Mouse (Mus musculus): ENCODE results near the gene Fchsd2. TPM values are rescaled to one million over a fixed set of nuclear protein-coding genes. Genes with fewer than 3 reads are reported as not detected.

Fchsd2 gene
- polyA plus RNA-seq, 1 experiment from 2014 or later = 22.5 TPM

DNA sequence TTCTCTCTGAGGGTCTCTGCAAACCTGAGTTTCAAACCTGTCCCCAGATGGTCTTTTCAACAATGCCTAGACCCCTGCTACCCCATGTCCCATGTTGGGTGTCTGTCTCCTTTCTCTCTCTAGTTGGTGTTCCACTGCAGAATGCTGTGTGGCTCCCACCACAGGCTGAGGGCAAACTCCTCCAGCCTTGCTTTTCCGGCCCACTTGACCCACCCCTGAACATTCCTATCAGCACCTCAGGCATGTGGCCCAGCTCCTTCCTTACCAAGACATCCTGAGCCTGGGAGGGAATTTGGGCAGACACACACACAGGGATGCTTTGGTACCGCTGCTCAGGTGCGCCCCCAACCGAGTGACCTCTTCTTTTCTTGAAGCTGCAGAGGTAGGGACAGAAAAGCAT is 200.9 kb downstream of the Fchsd2 start:
- no peak overlapping the region for H3K4me3 ChIP-seq
- peaks cover 10% of the 10 kb centered on the region; the same call in 1 of the 2 replicates for H3K27me3 ChIP-seq
- peaks cover 9% of the 10 kb centered on the region; the same call in 1 of the 2 replicates for H3K36me3 ChIP-seq
- H3K4me2 ChIP-seq = no peak overlapping the region
- peaks cover 14% of the 10 kb centered on the region for H3K4me1 ChIP-seq
- H3K9ac ChIP-seq = no peak overlapping the region
- 42% methylated on average over 4 of the region's 4 CpGs for WGBS
- ATAC-seq (ENCODE audit: borderline replicate concordance, extremely low read depth, low FRiP score, low TSS enrichment) = no peak
- H3K9me3 ChIP-seq = no peaks in the 10 kb centered on the region
- no peak overlapping the region for H3K27ac ChIP-seq

DNA sequence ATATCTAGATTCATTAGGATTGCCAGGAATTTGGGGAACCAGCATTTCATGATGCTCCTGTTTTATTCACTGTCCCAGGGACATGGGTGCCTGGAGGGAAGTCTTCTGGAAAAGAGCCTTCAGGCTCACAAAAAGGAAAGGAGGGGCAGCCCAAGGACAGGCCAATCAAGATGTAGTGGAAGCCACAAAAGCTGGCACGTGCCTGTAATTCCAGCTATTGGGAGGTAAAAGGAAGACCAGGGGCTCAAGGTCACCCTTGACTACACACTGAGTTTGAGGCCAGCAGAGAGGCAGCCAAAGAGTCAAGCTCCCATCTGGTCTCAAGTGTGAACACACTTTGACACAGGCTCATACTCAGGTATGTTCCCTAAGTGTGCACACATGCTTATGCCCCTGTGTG is 202.8 kb downstream of the Fchsd2 start:
- no peak overlapping the region for H3K4me2 ChIP-seq
- H3K9me3 ChIP-seq = no peaks in the 10 kb centered on the region
- peaks cover 17% of the 10 kb centered on the region; the same call in 1 of the 2 replicates for H3K27me3 ChIP-seq
- peaks cover 2% of the 10 kb centered on the region; the same call in 1 of the 2 replicates for H3K36me3 ChIP-seq
- peaks cover 19% of the 10 kb centered on the region for H3K4me1 ChIP-seq
- 76% methylated on average over 1 of the region's 1 CpGs for WGBS
- H3K27ac ChIP-seq = no peak overlapping the region
- no peak overlapping the region for H3K9ac ChIP-seq
- ATAC-seq (ENCODE audit: borderline replicate concordance, extremely low read depth, low FRiP score, low TSS enrichment) = no peak
- H3K4me3 ChIP-seq = no peak overlapping the region

DNA sequence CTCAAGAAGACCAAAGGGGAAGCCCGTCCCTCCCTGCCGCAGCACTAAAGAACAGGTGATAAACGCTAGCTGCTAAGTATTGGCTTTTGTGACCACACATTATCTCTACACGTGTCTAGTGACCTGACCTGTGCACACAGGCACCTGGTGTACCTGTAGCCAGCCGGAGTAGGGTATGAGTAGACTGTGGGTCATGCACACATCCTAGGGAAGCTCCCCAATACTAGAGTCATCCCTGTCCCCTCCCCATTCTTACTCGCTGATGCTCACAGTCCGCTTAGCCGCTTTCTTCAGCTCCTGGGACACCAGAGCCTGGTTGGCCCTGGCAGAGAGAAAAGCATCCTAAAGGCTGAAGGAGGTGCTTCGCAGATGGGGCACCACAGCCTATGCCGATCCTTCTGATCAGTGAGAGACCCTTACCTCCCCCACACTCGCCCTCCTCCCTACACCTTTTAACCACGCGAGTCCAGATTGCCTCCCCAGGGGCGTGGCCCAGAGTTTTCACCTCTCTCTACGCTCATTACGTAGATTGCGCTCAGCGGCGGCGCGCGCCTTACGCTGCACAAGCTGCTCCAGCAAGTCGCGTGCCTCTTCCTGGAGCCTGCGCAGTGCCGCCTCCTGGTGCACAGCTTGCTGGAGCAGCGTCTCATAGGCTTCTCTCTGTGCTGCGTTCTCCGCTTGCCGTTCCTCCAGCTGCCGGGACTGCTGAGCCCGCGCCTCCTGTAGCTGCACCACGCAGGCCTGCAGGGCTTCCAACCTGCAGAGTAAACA is 203.8 kb downstream of the Fchsd2 start:
- Histone ChIP-seq H3K4me3 (peak overlapping the region; percentile 22), H3K4me1 (peaks cover 26% of the 10 kb centered on the region), H3K9ac (peak overlapping the region; percentile 33), H3K4me2 (peak overlapping the region; percentile 61), H3K36me3 (no peaks in the 10 kb centered on the region), H3K9me3 (no peaks in the 10 kb centered on the region), H3K27ac (no peak overlapping the region), H3K27me3 (peaks cover 18% of the 10 kb centered on the region; the same call in 1 of the 2 replicates)
- 10% methylated on average over 35 of the region's 35 CpGs for WGBS
- peak; percentile 69 for ATAC-seq (ENCODE audit: borderline replicate concordance, extremely low read depth, low FRiP score, low TSS enrichment)

DNA sequence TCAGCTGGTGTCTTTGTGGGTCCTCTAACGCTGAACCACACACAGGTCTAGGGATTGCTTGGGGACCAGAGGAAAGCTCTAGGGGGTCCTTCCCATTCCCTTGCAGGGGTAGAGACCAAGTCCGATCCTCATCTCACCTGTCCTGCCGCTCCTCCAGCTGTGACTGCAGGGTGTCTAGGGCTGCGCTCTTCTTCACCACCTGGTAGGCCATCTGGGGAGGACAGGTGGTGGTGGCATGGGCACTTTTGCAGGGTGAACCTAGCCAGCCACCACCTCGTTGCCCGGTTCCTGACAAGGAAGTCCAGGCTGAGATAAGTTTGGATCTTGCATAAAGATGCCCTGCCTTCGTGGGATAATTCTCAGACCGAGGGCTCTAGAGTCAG is 204.4 kb downstream of the Fchsd2 start:
- H3K4me3 ChIP-seq = peak overlapping the region; percentile 22
- H3K27ac ChIP-seq = no peak overlapping the region
- 21% methylated on average over 8 of the region's 8 CpGs for WGBS
- no peaks in the 10 kb centered on the region for H3K9me3 ChIP-seq
- no peaks in the 10 kb centered on the region for H3K36me3 ChIP-seq
- H3K4me2 ChIP-seq = peak overlapping the region; percentile 61
- no peak for ATAC-seq (ENCODE audit: borderline replicate concordance, extremely low read depth, low FRiP score, low TSS enrichment)
- H3K4me1 ChIP-seq = peaks cover 26% of the 10 kb centered on the region
- H3K9ac ChIP-seq = peak overlapping the region; percentile 33
- H3K27me3 ChIP-seq = peaks cover 18% of the 10 kb centered on the region; the same call in 1 of the 2 replicates

DNA sequence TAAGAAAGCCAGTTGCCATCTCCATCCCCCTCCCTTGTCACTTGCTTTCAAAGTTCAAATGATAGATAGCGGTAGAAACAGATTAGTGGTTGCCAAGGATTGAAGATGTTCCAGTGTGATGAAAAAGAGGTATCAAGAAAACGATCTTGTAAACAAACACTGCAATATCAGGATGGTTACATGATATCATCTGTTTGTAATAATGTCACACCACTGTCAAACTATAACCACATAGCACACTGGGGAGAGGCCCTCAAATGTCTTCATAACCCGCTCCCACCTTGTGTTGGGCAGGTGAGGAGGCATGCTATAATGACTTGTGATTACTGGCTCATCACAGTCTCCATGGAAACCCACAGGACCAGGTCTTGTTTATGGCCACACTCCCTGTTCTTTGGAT is 205.7 kb downstream of the Fchsd2 start:
- H3K36me3 ChIP-seq = no peaks in the 10 kb centered on the region
- H3K9me3 ChIP-seq = no peaks in the 10 kb centered on the region
- no peak for ATAC-seq (ENCODE audit: borderline replicate concordance, extremely low read depth, low FRiP score, low TSS enrichment)
- peaks cover 18% of the 10 kb centered on the region; the same call in 1 of the 2 replicates for H3K27me3 ChIP-seq
- no peak overlapping the region for H3K4me2 ChIP-seq
- peaks cover 33% of the 10 kb centered on the region for H3K4me1 ChIP-seq
- WGBS = 70% methylated on average over 3 of the region's 3 CpGs
- no peak overlapping the region for H3K4me3 ChIP-seq
- no peak overlapping the region for H3K9ac ChIP-seq
- no peak overlapping the region for H3K27ac ChIP-seq

DNA sequence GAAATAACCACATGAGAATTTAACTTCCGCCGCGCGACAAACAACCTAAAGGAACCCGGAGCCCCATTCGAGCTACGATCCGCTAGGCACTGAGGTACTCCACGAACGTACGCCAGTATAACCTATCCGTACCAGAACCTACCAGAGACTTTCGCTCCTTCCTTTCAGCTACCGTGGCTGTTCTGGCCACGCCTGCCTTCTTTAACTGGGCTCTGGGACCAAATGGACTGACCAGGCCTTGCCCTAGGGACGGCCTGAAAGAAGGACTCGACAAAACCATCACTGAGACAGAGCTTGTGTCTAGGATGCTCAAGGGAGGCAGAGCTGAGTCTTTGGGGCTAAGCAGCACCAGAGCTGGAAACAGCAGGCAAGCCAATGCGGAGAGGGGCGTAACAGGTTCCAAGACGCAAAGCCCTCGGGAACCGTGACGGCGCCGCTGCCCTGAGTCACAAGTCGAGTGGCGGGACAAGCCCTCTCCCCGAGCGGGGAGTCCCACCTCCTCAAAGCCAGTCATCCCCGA is 208.8 kb downstream of the Fchsd2 start:
- H3K4me2 ChIP-seq = peak overlapping the region; percentile 90
- H3K27ac ChIP-seq = peak overlapping the region; percentile 62

DNA sequence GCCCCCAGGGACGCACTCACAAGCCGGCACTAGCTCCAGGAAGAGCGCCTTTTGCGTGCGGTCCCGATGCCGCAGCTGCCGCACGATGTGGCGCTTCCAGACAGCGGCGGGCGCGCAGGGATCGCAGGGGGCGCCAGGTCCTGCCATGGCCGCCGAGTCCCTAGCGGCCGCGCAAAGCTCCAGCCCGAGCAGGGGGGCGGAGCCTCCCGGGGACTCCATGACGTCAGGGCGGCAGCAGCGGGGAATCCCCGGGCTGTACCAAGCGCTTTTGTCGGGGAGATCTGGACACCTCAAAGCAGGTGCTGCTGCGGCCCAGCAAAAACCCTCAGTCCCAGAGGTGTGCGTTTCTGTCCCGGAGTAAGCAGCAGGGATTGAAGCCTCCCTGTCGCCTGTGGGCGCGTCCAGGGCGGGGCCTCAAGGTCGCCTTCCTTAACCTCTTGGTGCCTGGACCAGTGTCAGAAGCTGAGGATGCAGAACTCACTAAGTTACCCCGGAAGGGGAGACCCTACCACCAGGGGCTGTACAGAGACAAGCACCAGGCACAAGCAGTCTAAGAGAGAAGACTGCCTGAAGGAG is 209.3 kb downstream of the Fchsd2 start, which contains the start of gene Atg16l2:
Gene Atg16l2, minus strand, starts transcription at position 371 of the 576 bp plus-strand sequence.
- WGBS = under 1% methylated on average over 39 of the region's 39 CpGs
- Histone ChIP-seq H3K4me2 (peak within 1 kb of the TSS; percentile 90), H3K4me3 (peak within 1 kb of the TSS; percentile 64), H3K4me1 (peaks cover 22% of the 10 kb centered on the region), H3K9me3 (no peaks in the 10 kb centered on the region), H3K27me3 (peaks cover 16% of the 10 kb centered on the region; the same call in 1 of the 2 replicates), H3K27ac (peak within 1 kb of the TSS; percentile 62), H3K36me3 (no peaks in the 10 kb centered on the region), H3K9ac (peak within 1 kb of the TSS; percentile 53)
- peak; percentile 94 for ATAC-seq (ENCODE audit: borderline replicate concordance, extremely low read depth, low FRiP score, low TSS enrichment)

More for the DNA sequence above, 208.8 kb downstream of the Fchsd2 start:
- H3K36me3 ChIP-seq = no peaks in the 10 kb centered on the region
- no peaks in the 10 kb centered on the region for H3K9me3 ChIP-seq
- H3K27me3 ChIP-seq = peaks cover 18% of the 10 kb centered on the region; the same call in 1 of the 2 replicates
- WGBS = under 1% methylated on average over 30 of the region's 30 CpGs
- ATAC-seq (ENCODE audit: borderline replicate concordance, extremely low read depth, low FRiP score, low TSS enrichment) = no peak; the same call in 1 of the 2 replicates
- H3K4me1 ChIP-seq = peaks cover 28% of the 10 kb centered on the region
- H3K9ac ChIP-seq = peak overlapping the region; percentile 53
- H3K4me3 ChIP-seq = peak overlapping the region; percentile 64

DNA sequence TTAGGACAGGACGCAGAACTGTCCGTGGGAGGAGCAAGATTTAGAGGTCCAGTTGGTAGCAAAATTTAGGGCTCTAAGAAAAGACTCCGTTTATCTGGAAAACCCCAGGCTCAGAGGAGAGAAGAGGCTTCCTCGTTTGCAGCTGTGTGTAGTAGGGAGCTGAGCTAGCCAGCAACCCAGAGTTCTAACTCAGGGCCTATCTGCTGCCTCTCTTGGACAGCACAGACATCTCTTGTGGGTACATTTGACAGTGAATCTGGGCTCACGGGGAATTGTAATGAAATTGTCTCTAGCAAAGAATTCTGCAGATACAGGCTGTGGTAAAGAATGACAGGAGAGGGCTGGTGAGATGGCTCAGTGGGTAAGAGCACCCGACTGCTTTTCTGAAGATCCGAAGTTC is 210.0 kb downstream of the Fchsd2 start:
- peaks cover 19% of the 10 kb centered on the region for H3K4me1 ChIP-seq
- peak overlapping the region; percentile 62; the same call in 1 of the 2 replicates for H3K27ac ChIP-seq
- peak overlapping the region; percentile 64 for H3K4me3 ChIP-seq
- H3K9me3 ChIP-seq = no peaks in the 10 kb centered on the region
- ATAC-seq (ENCODE audit: borderline replicate concordance, extremely low read depth, low FRiP score, low TSS enrichment) = no peak
- no peak overlapping the region for H3K9ac ChIP-seq
- peak overlapping the region; percentile 90 for H3K4me2 ChIP-seq
- no peaks in the 10 kb centered on the region for H3K36me3 ChIP-seq
- 30% methylated on average over 7 of the region's 7 CpGs for WGBS
- H3K27me3 ChIP-seq = peaks cover 12% of the 10 kb centered on the region; the same call in 1 of the 2 replicates

DNA sequence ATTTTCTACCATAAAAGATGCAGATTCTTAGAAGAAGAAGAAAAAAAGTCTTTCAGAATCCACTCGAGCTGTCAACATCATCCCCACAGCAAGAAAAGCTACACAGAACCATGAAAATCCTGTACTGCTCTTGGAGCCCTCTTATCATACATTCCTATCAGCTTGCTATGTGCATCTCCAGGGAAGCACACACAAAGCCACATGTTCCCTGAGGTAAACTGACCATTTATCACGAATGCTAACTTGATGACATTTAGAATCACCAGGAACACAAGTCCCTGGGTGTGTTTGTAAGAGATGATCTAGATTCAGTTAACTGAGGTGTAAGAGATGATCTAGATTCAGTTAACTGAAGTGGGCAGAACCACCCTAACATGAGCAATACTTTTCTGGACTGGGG is 214.2 kb downstream of the Fchsd2 start:
- Histone ChIP-seq H3K9me3 (no peaks in the 10 kb centered on the region), H3K27ac (no peak overlapping the region), H3K9ac (no peak overlapping the region), H3K36me3 (no peaks in the 10 kb centered on the region), H3K4me2 (no peak overlapping the region), H3K27me3 (no peaks in the 10 kb centered on the region), H3K4me1 (peaks cover 14% of the 10 kb centered on the region), H3K4me3 (no peak overlapping the region)
- 25% methylated on average over 2 of the region's 2 CpGs for whole genome bisulfite sequencing
- ATAC-seq (ENCODE audit: borderline replicate concordance, extremely low read depth, low FRiP score, low TSS enrichment) = no peak

DNA sequence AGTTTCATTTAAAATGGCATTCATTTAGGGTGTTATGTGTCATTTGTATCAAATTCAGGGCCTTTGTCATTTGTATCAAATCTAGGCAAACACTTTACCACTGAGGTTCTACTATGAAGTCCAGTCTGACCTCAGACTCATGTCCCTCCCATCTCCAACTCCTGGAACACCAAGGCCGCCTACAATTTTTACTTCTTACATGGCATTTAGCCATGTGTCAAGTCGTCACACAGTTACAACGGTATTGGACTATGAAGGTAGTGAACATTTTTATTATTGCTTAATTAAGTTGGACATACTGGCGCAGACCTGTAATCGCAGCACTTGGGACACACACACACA is 217.3 kb downstream of the Fchsd2 start:
- ATAC-seq (ENCODE audit: borderline replicate concordance, extremely low read depth, low FRiP score, low TSS enrichment) = no peak

DNA sequence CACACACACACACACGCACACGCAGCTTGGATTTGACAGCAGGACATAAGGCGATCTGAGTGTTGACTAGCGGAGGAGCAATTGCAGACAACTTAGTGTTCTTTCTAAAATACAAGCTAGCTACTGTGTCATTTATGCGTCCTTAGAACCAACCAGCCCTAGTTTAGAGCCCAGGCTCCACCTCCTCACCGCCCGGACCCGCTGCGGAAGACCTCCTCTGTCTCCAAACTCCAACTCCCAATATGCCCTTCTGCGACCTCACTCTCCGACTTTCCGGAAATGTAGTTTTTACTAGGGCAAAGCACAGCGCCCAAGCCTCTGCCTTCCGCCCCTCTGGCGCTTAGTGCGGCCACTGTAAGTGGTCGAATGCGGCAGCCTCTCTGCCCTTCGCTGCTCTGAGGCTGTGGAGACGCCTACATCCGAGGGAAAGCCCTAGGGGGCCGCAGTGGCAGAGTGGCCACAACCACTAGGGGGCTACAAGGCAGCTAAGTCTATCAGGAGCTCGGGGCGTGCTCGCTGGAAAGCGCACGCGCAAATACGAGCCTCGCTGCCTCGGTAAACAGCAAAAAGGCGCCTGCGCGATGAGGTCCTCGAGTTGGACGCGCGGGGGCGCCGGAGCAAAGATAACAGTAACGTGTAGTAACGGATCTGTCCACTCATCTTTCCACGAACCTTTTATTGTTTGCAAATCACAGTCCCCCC is 217.8 kb downstream of the Fchsd2 start:
- H3K4me1 ChIP-seq = peaks cover 8% of the 10 kb centered on the region; the same call in 1 of the 2 replicates
- peak overlapping the region; percentile 65 for H3K4me2 ChIP-seq
- no peaks in the 10 kb centered on the region for H3K27me3 ChIP-seq
- ATAC-seq (ENCODE audit: borderline replicate concordance, extremely low read depth, low FRiP score, low TSS enrichment) = peak; percentile 98
- under 1% methylated on average over 43 of the region's 43 CpGs for WGBS
- peak overlapping the region; percentile 59 for H3K4me3 ChIP-seq
- H3K36me3 ChIP-seq = no peaks in the 10 kb centered on the region
- H3K27ac ChIP-seq = peak overlapping the region; percentile 99
- H3K9me3 ChIP-seq = no peaks in the 10 kb centered on the region
- peak overlapping the region; percentile 62 for H3K9ac ChIP-seq

More for the DNA sequence above, 217.3 kb downstream of the Fchsd2 start:
- Histone ChIP-seq H3K36me3 (no peaks in the 10 kb centered on the region), H3K9me3 (no peaks in the 10 kb centered on the region), H3K27ac (peak overlapping the region; percentile 99), H3K4me1 (peaks cover 8% of the 10 kb centered on the region; the same call in 1 of the 2 replicates), H3K4me3 (peak overlapping the region; percentile 59), H3K4me2 (peak overlapping the region; percentile 65), H3K27me3 (no peaks in the 10 kb centered on the region), H3K9ac (peak overlapping the region; percentile 62; the same call in 1 of the 2 replicates)
- 32% methylated on average over 5 of the region's 5 CpGs for WGBS
